ENCODE assay signal across 7 mouse cellular contexts in genomic region chr6:122739952-122740351, GRCm38 (mm10). TPM values are rescaled to one million over a fixed set of nuclear protein-coding genes. Genes with fewer than 3 reads are reported as not detected.
DNase-seq lines count a peak whose midpoint lies in the region; ATAC-seq lines count a peak whose summit lies in the region.

No protein-coding gene starts in this region.

- peak; percentile 66 to 73 for DNase-seq in adrenal gland, adult 18-20 months (ENCODE audit: low spot score in 2 of 2)
- peak; percentile 23 to 42 for DNase-seq in gastrocnemius, adult 8-10 months (ENCODE audit: low spot score in 2 of 2)
- peak; percentile 85 for DNase-seq in induced T-regulatory cell, adult 2 months (ENCODE audit: low read depth)
- DNase-seq in left cerebral cortex, postnatal 10 days (ENCODE audit: extremely low spot score in 1 of 2, low spot score in 2 of 2), result peak; percentile 59 to 81
- DNase-seq in right cerebral cortex, postnatal 14 days, result peak; percentile 79

- peak; percentile 50 for ATAC-seq in common myeloid progenitor, adult 5-6 weeks (replicated peaks; ENCODE audit: low read depth, poor library complexity, severe bottlenecking)
- ATAC-seq in megakaryocyte progenitor cell, adult 5-6 weeks (replicated peaks; ENCODE audit: poor library complexity), result peak; percentile 68

- intact Hi-C loops in left cerebral cortex, postnatal 10 days (cut with DNase I), result loop anchor here (2.0 to 5.0 kb wide), 3 partner anchors 25 to 62 kb away; partner anchors contain the start of gene Slc2a3

RNA-seq across cellular contexts. Expression of gene Nanog, which starts 32.7 kb away (rescaled TPM):
- not detected for total RNA-seq in adrenal gland, adult 18-20 months (2021)
- total RNA-seq in common myeloid progenitor, adult 5-6 weeks (2017), result not detected in 2 replicates
- not detected for total RNA-seq in gastrocnemius, adult 8-10 months (2022)
- total RNA-seq in left cerebral cortex, postnatal 10 days (2021), result not detected
- not detected in 2 replicates for total RNA-seq in megakaryocyte progenitor cell, adult 5-6 weeks (2015)
- total RNA-seq in megakaryocyte progenitor cell, adult 5-6 weeks (2017), result not detected in 2 replicates

Comparison
In these comparisons a context has a peak if more than half of its experiments do, and no peak if none do; other contexts are left out.
1. Peak in every context shown above with its lines: DNase-seq and ATAC-seq.
2. DNase-seq: peak in every context shown above with its lines; median percentile 85 in induced T-regulatory cell, adult 2 months; 79 in right cerebral cortex, postnatal 14 days; 70 in left cerebral cortex, postnatal 10 days; 70 in adrenal gland, adult 18-20 months; 32 in gastrocnemius, adult 8-10 months.